Mouse (Mus musculus) C2C12 (cell line): ENCODE data around the gene Galntl6. TPM values are rescaled to one million over a fixed set of nuclear protein-coding genes. Genes with fewer than 3 reads are reported as not detected.

Source experiments
- H3K27me3 ChIP-seq: one replicate; pipeline ENCODE4 v1.6.1; 2011; ENCODE audit not compliant: control insufficient read depth, insufficient read depth, insufficient read length
- H3K36me3 ChIP-seq: one replicate; pipeline ENCODE4 v1.6.1; 2011; ENCODE audit not compliant: control insufficient read depth, insufficient read depth
- H3K4me3 ChIP-seq: one replicate; pipeline ENCODE4 v1.5.1; 2011; ENCODE audit warnings: mild to moderate bottlenecking, control low read depth; ENCODE audit not compliant: poor library complexity, insufficient read depth, severe bottlenecking
- H3K79me2 ChIP-seq: one replicate; pipeline ENCODE4 v1.6.1; 2011; ENCODE audit not compliant: control insufficient read depth, insufficient read depth
- H3K79me3 ChIP-seq: one replicate; pipeline ENCODE4 v1.6.1; 2011; ENCODE audit warnings: low read depth, control low read depth
- H3ac ChIP-seq: one replicate; pipeline ENCODE3; 2011; ENCODE audit warnings: low read depth; ENCODE audit not compliant: control insufficient read depth, insufficient read length
- CEBPB ChIP-seq: IDR thresholded peaks from one replicate; pipeline ENCODE4 v1.6.1; 2011; ENCODE audit warnings: low read depth, mild to moderate bottlenecking, control low read depth, moderate library complexity
- CTCF ChIP-seq: IDR thresholded peaks from one replicate; pipeline ENCODE4 v1.5.1; 2011; ENCODE audit not compliant: control insufficient read depth, insufficient read depth, insufficient read length
- FOSL1 ChIP-seq: IDR thresholded peaks from one replicate; pipeline ENCODE4 v1.8.0; 2011; ENCODE audit warnings: mild to moderate bottlenecking, low read length; ENCODE audit not compliant: poor library complexity, insufficient read depth, severe bottlenecking
- MAX ChIP-seq: IDR thresholded peaks from one replicate; pipeline ENCODE4 v1.6.1; 2011; ENCODE audit warnings: mild to moderate bottlenecking, control low read depth
- MYOD1 ChIP-seq: IDR thresholded peaks from one replicate; pipeline ENCODE4 v1.6.1; 2011; ENCODE audit warnings: low read depth; ENCODE audit not compliant: control insufficient read depth, insufficient read length
- MYOG ChIP-seq: IDR thresholded peaks from one replicate; pipeline ENCODE4 v1.6.1; 2011; ENCODE audit not compliant: control insufficient read depth, insufficient read length; ENCODE audit errors: extremely low read depth
- USF1 ChIP-seq: IDR thresholded peaks from one replicate; pipeline ENCODE4 v1.6.1; 2011; ENCODE audit warnings: low read depth, mild to moderate bottlenecking, control low read depth, moderate library complexity
- long read RNA-seq, 2 experiments: library from polyadenylated mRNA; unstranded; transcript quantifications; one replicate each; pipeline ENCODE4 v2.0.0; 2019 to 2020
- polyA plus RNA-seq: library from polyadenylated mRNA; unstranded; fragments of >200 nt; fragmentation: generic; extraction: Trizol; gene quantifications from one replicate; pipeline ENCODE4 v1.2.1, GENCODE M21; 2012; ENCODE audit warnings: missing spikeins

Galntl6 gene
- polyA plus RNA-seq, result not detected
- long read RNA-seq, experiment 1, result 0 reads
- long read RNA-seq, experiment 2, result 0 reads

- peak within 1 kb of the TSS; percentile 38 for H3ac ChIP-seq
- no peaks in the 10 kb centered on the region for H3K79me3 ChIP-seq
- no peaks in the 10 kb centered on the region for H3K27me3 ChIP-seq
- H3K79me2 ChIP-seq, result no peaks in the 10 kb centered on the region
- H3K4me3 ChIP-seq, result peak within 1 kb of the TSS; percentile 37
- TF ChIP-seq CTCF (no peak), MAX (peak; percentile 82), FOSL1 (no peak), MYOD1 (no peak)
- no peaks in the 10 kb centered on the region for H3K36me3 ChIP-seq
Observed at GRCm38 (mm10) chr8:58912196-58912839, at the start of gene Galntl6. Gene Galntl6, minus strand, starts transcription at chr8:58912640.

- Histone ChIP-seq H3ac (no peak overlapping the region), H3K79me3 (no peaks in the 10 kb centered on the region), H3K36me3 (no peaks in the 10 kb centered on the region), H3K79me2 (no peaks in the 10 kb centered on the region), H3K4me3 (no peak overlapping the region), H3K27me3 (no peaks in the 10 kb centered on the region)
- no peak for TF ChIP-seq FOSL1
- TF ChIP-seq CEBPB, result no peak
- TF ChIP-seq MYOG, result no peak
- TF ChIP-seq MYOD1, result no peak
- no peak for TF ChIP-seq USF1
- no peak for TF ChIP-seq CTCF
- TF ChIP-seq MAX, result no peak
Observed at GRCm38 (mm10) chr8:58957195-58957739, 44.8 kb upstream of the Galntl6 start.

GRCm38 (mm10) chr8:58943773-58944172 lies 31.3 kb upstream of the Galntl6 start:
- no peaks in the 10 kb centered on the region for H3K36me3 ChIP-seq
- no peak overlapping the region for H3K4me3 ChIP-seq
- TF ChIP-seq FOSL1 (no peak), CEBPB (no peak), MYOD1 (no peak), MYOG (no peak), CTCF (no peak), MAX (no peak), USF1 (no peak)
- no peak overlapping the region for H3ac ChIP-seq
- no peaks in the 10 kb centered on the region for H3K79me3 ChIP-seq
- H3K27me3 ChIP-seq, result no peaks in the 10 kb centered on the region
- H3K79me2 ChIP-seq, result no peaks in the 10 kb centered on the region

- H3K36me3 ChIP-seq, result no peaks in the 10 kb centered on the region
- H3K4me3 ChIP-seq, result no peak overlapping the region
- no peak overlapping the region for H3ac ChIP-seq
- no peak for TF ChIP-seq CEBPB
- no peak for TF ChIP-seq MYOG
- TF ChIP-seq MYOD1, result no peak
- H3K79me2 ChIP-seq, result no peaks in the 10 kb centered on the region
- H3K79me3 ChIP-seq, result no peaks in the 10 kb centered on the region
- H3K27me3 ChIP-seq, result no peaks in the 10 kb centered on the region
Observed at GRCm38 (mm10) chr8:58931066-58931465, 18.6 kb upstream of the Galntl6 start.

- H3K79me2 ChIP-seq, result no peaks in the 10 kb centered on the region
- TF ChIP-seq MAX (peak; percentile 94), CTCF (no peak), CEBPB (no peak)
- H3K4me3 ChIP-seq, result no peak overlapping the region
- no peak overlapping the region for H3ac ChIP-seq
- H3K27me3 ChIP-seq, result no peaks in the 10 kb centered on the region
- no peaks in the 10 kb centered on the region for H3K36me3 ChIP-seq
- H3K79me3 ChIP-seq, result no peaks in the 10 kb centered on the region
Observed at GRCm38 (mm10) chr8:58915142-58915541, 2.7 kb upstream of the Galntl6 start.

GRCm38 (mm10) chr8:58913640-58913968 lies 1.2 kb upstream of the Galntl6 start:
- no peaks in the 10 kb centered on the region for H3K36me3 ChIP-seq

More at GRCm38 (mm10) chr8:58913640-58913968, 1.2 kb upstream of the Galntl6 start:
- Histone ChIP-seq H3K79me2 (no peaks in the 10 kb centered on the region), H3K4me3 (no peak overlapping the region), H3K27me3 (no peaks in the 10 kb centered on the region), H3ac (no peak overlapping the region), H3K79me3 (no peaks in the 10 kb centered on the region)
- TF ChIP-seq CEBPB (no peak), MYOD1 (no peak), MYOG (no peak), CTCF (no peak), MAX (no peak), USF1 (no peak), FOSL1 (no peak)
